Mouse (Mus musculus): ENCODE measurements around the gene Cast. TPM values are rescaled to one million over a fixed set of nuclear protein-coding genes. Genes with fewer than 3 reads are reported as not detected.

Gene Cast
- polyA plus RNA-seq, 1 experiment from 2014 or later, result 40.0 TPM

DNA sequence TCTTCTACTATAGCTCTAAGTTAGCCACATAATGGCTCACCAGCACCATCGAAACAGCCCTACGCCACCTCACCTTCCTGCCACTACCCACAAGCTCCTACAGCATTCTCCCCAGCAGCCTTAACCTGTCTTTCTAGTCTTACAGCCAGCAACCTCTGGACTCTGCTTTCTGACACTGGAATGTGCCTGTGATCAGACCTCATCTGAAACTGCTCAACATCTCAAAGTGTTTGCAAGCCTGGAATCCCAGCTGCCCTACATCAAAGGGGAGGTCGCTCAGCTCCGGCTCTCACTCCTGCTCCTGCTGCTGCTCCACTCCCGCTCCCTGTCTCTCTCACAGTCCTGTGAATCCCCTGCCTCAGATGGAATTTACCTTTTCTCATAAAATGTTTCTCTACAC is 65.4 kb downstream of the Cast start:
- no peaks in the 10 kb centered on the region for H3K27me3 ChIP-seq (ENCODE audit: control insufficient read depth, insufficient read depth, low read depth, low read length)
- no peak overlapping the region for H3K4me2 ChIP-seq (ENCODE audit: low read depth, low read length)
- no peak for ATAC-seq (ENCODE audit: low read depth)

DNA sequence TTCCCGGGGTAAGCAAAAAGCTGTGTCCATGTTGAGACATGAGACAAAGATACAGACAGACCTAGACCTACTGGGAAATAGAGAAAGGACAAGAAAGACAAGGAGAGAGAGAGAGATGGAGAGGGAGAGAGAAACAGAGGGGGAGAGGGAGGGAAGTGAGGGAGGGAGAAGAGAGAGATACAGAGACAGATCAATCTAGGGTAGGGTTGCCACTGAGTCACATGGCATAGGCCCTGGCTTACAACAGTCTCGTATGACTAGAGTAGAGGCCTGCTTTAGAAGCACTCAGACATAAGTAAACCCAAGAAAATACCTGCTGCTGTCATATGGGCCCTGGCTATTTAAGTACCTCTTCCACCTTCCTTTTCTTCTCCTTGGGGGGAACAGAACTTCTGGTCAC is 72.2 kb downstream of the Cast start:
- Histone ChIP-seq H3K27me3 (ENCODE audit: control insufficient read depth, insufficient read depth, low read depth, low read length) (no peaks in the 10 kb centered on the region), H3K9ac (ENCODE audit: low read depth, low read length) (peak overlapping the region; percentile 2), H3K4me3 (ENCODE audit: low read depth, low read length) (no peak overlapping the region), H3K4me2 (ENCODE audit: low read depth, low read length) (peak overlapping the region; percentile 52), H3K27ac (ENCODE audit: low read length) (peak overlapping the region; percentile 91), H3K36me3 (ENCODE audit: control insufficient read depth, insufficient read depth) (peaks cover 15% of the 10 kb centered on the region), H3K4me1 (ENCODE audit: control insufficient read depth, low read depth, low read length) (peaks cover 32% of the 10 kb centered on the region), H3K9me3 (replicated peaks; ENCODE audit: control insufficient read depth, low read length) (no peaks in the 10 kb centered on the region)
- ATAC-seq (ENCODE audit: low read depth), result peak; percentile 59
- WGBS (ENCODE audit: insufficient replicate concordance), result 42% methylated on average over 2 of the region's 2 CpGs

More for the DNA sequence above, 65.4 kb downstream of the Cast start:
- Histone ChIP-seq H3K9ac (ENCODE audit: low read depth, low read length) (no peak overlapping the region), H3K27ac (ENCODE audit: low read length) (no peak overlapping the region), H3K9me3 (replicated peaks; ENCODE audit: control insufficient read depth, low read length) (no peaks in the 10 kb centered on the region), H3K4me1 (ENCODE audit: control insufficient read depth, low read depth, low read length) (no peaks in the 10 kb centered on the region), H3K4me3 (ENCODE audit: low read depth, low read length) (no peak overlapping the region), H3K36me3 (ENCODE audit: control insufficient read depth, insufficient read depth) (peaks cover 16% of the 10 kb centered on the region)
- 89% methylated on average over 5 of the region's 5 CpGs for WGBS (ENCODE audit: insufficient replicate concordance)

DNA sequence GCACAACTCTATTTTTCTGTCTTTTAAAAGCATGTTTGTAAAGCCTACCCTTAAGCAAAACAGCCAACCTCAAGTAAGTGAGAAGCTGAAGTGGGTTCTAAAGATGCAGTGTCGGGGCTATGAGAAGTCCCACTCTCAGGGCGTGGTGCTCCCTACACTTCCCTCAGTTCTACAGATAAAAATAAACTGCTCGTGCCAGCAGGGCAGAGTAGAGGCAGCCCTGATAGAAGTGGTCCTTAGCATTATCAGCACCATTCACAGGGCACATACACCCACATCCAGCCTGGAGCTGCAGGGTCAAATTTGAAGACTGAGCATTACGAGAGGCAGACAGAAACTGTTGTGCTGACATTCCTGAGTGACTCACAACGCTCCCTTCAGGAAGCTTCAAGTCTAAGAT is 72.8 kb downstream of the Cast start:
- WGBS (ENCODE audit: insufficient replicate concordance), result 17% methylated on average over 5 of the region's 5 CpGs
- H3K36me3 ChIP-seq (ENCODE audit: control insufficient read depth, insufficient read depth), result peaks cover 15% of the 10 kb centered on the region
- peaks cover 32% of the 10 kb centered on the region for H3K4me1 ChIP-seq (ENCODE audit: control insufficient read depth, low read depth, low read length)
- H3K27me3 ChIP-seq (ENCODE audit: control insufficient read depth, insufficient read depth, low read depth, low read length), result no peaks in the 10 kb centered on the region
- H3K4me2 ChIP-seq (ENCODE audit: low read depth, low read length), result peak overlapping the region; percentile 52
- H3K9me3 ChIP-seq (replicated peaks; ENCODE audit: control insufficient read depth, low read length), result no peaks in the 10 kb centered on the region
- peak overlapping the region; percentile 91 for H3K27ac ChIP-seq (ENCODE audit: low read length)
- peak overlapping the region; percentile 2 for H3K9ac ChIP-seq (ENCODE audit: low read depth, low read length)
- peak overlapping the region; percentile 26; the same call in 1 of the 2 replicates for H3K4me3 ChIP-seq (ENCODE audit: low read depth, low read length)
- peak; percentile 98 for ATAC-seq (ENCODE audit: low read depth)

DNA sequence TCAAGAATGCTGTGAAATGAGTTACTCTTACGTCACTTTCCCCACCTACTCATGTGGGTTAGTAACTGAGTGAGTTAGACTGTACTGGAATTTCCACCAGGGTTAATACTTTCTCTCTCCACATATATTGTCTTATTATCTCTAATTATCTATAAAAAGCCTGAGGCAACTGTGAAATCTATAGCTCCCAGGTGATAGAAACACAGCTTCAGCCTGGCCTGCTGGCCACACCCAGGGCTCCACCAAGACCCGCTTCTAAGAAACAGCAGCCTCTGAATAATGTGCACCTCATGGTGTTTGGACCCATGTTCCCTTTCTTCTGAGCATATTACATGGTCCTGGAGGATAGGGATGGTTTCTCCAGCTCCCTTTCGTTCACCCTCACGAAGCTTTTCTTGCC is 74.9 kb downstream of the Cast start:
- Histone ChIP-seq H3K4me1 (ENCODE audit: control insufficient read depth, low read depth, low read length) (peaks cover 32% of the 10 kb centered on the region), H3K27me3 (ENCODE audit: control insufficient read depth, insufficient read depth, low read depth, low read length) (no peaks in the 10 kb centered on the region), H3K9ac (ENCODE audit: low read depth, low read length) (peak overlapping the region; percentile 3; the same call in 1 of the 2 replicates), H3K9me3 (replicated peaks; ENCODE audit: control insufficient read depth, low read length) (no peaks in the 10 kb centered on the region), H3K4me2 (ENCODE audit: low read depth, low read length) (peak overlapping the region; percentile 41; the same call in 1 of the 2 replicates), H3K36me3 (ENCODE audit: control insufficient read depth, insufficient read depth) (peaks cover 17% of the 10 kb centered on the region), H3K27ac (ENCODE audit: low read length) (peak overlapping the region; percentile 77), H3K4me3 (ENCODE audit: low read depth, low read length) (no peak overlapping the region)
- peak; percentile 50 for ATAC-seq (ENCODE audit: low read depth)
- WGBS (ENCODE audit: insufficient replicate concordance), result 61% methylated on average over 4 of the region's 4 CpGs

DNA sequence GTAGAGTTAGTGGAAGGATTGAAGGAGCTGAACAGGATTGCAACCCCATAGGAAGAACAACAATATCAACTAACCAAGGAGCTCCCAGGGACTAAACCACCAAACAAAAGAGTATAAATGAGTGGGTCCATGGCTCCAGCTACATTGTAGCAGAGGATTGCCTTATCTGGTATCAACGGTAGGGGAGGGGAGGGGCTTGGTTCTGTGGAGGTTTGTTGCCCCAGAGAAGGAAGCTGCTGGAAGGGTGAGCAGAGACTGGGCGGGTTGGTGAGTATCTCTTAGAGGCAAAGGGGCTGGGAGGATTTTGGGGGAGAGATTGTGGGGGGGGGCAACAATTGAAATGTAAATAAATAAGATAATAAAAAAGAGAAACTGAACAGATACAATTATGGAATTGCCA is 89.6 kb downstream of the Cast start:
- no peak for ATAC-seq (ENCODE audit: low read depth)
- no peak overlapping the region for H3K9ac ChIP-seq (ENCODE audit: low read depth, low read length)
- WGBS (ENCODE audit: insufficient replicate concordance), result 40% methylated on average over 2 of the region's 2 CpGs
- H3K4me3 ChIP-seq (ENCODE audit: low read depth, low read length), result no peak overlapping the region
- H3K27ac ChIP-seq (ENCODE audit: low read length), result no peak overlapping the region
- H3K9me3 ChIP-seq (replicated peaks; ENCODE audit: control insufficient read depth, low read length), result no peaks in the 10 kb centered on the region
- H3K4me2 ChIP-seq (ENCODE audit: low read depth, low read length), result no peak overlapping the region
- no peaks in the 10 kb centered on the region for H3K4me1 ChIP-seq (ENCODE audit: control insufficient read depth, low read depth, low read length)
- peaks cover 7% of the 10 kb centered on the region for H3K36me3 ChIP-seq (ENCODE audit: control insufficient read depth, insufficient read depth)
- no peaks in the 10 kb centered on the region for H3K27me3 ChIP-seq (ENCODE audit: control insufficient read depth, insufficient read depth, low read depth, low read length)

DNA sequence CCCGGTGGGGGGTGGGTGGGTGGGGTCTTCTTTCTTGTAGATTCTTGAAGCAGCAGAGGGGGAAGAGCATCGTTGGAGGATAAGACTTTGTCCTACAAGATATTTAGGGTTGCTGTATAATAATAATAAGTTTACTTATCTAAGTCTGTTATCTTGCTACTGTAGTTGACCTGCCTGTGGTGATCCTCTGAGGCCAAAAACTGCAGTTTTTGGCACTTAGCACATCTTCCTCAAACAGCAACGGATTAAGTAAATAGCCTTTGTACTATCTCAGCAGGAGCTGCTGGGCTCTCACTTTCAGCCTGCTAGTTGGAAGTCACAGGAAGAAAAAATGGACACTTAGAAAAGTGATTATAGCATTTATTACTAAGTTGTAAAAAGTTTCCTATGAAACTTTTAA is 112.4 kb downstream of the Cast start:
- Histone ChIP-seq H3K9ac (ENCODE audit: low read depth, low read length) (no peak overlapping the region), H3K4me3 (ENCODE audit: low read depth, low read length) (no peak overlapping the region), H3K27ac (ENCODE audit: low read length) (no peak overlapping the region), H3K4me1 (ENCODE audit: control insufficient read depth, low read depth, low read length) (no peaks in the 10 kb centered on the region), H3K36me3 (ENCODE audit: control insufficient read depth, insufficient read depth) (peaks cover 7% of the 10 kb centered on the region), H3K9me3 (replicated peaks; ENCODE audit: control insufficient read depth, low read length) (no peaks in the 10 kb centered on the region), H3K27me3 (ENCODE audit: control insufficient read depth, insufficient read depth, low read depth, low read length) (no peaks in the 10 kb centered on the region), H3K4me2 (ENCODE audit: low read depth, low read length) (no peak overlapping the region)
- WGBS (ENCODE audit: insufficient replicate concordance), result 58% methylated on average over 3 of the region's 3 CpGs
- no peak for ATAC-seq (ENCODE audit: low read depth)

DNA sequence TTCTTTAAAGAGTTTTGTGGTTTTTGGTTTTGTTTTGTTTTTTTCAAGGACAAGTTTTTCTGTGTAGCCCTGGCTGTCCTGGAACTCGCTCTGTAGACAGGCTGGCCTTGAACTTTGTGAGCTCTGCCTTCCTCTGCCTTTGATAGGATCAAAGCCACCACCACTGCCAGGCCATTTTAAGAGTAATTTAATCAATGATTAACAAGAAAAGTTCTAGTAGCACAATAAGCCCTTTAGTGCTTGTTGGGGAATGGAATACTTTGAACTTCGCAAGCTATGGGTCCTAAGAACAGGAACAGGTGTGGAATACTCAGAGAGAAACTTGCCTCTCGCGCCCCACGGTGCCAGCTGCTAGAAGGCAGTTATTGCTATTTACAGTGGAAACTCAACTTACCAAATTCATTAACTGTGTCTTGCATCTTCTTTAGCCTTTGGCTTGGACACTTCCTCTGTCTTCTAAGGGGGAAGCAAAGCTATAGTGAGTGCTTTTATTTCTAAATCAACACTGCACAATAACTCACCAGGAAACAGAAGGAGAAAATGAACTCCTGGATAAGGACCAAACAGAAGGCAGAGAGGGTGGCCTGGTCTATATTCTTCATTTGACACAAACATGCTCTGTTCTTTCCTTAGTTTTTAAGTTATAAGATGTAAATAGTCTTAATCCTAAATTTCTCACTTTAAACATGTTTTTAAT is 113.0 kb downstream of the Cast start:
- no peaks in the 10 kb centered on the region for H3K27me3 ChIP-seq (ENCODE audit: control insufficient read depth, insufficient read depth, low read depth, low read length)
- H3K4me3 ChIP-seq (ENCODE audit: low read depth, low read length), result no peak overlapping the region
- no peak overlapping the region for H3K27ac ChIP-seq (ENCODE audit: low read length)
- ATAC-seq (ENCODE audit: low read depth), result no peak
- H3K4me1 ChIP-seq (ENCODE audit: control insufficient read depth, low read depth, low read length), result no peaks in the 10 kb centered on the region
- H3K4me2 ChIP-seq (ENCODE audit: low read depth, low read length), result no peak overlapping the region
- no peak overlapping the region for H3K9ac ChIP-seq (ENCODE audit: low read depth, low read length)
- H3K9me3 ChIP-seq (replicated peaks; ENCODE audit: control insufficient read depth, low read length), result no peaks in the 10 kb centered on the region
- WGBS (ENCODE audit: insufficient replicate concordance), result 86% methylated on average over 5 of the region's 5 CpGs
- H3K36me3 ChIP-seq (ENCODE audit: control insufficient read depth, insufficient read depth), result peaks cover 7% of the 10 kb centered on the region

Other genes starting within 250 kb of the Cast start
- 14.9 and 16.9 TPM in 2 replicates for gene Erap1, start 169.2 kb downstream of the Cast start, polyA plus RNA-seq (2015; fragmentation: Nextera tagmentation; extraction: Ambion mirVana)

Data from liver, embryonic 16.5 days (tissue).